Mouse (Mus musculus) thymus, adult 2 months (tissue): ENCODE measurements at regions not wholly inside any gene's neighbourhood (a gene's known extent, or its start where the extent isn't known, plus 50 kb on each side); places are given as distances from the start of the nearest gene placed in this dataset.

Source experiments
- CTCF ChIP-seq: fragments of 200-500 bp; IDR thresholded peaks from 2 replicates; pipeline ENCODE4 v1.5.1; 2012; ENCODE audit warnings: mild to moderate bottlenecking, control low read depth, low read length, moderate library complexity, borderline replicate concordance; ENCODE audit not compliant: control insufficient read depth, poor library complexity, insufficient read depth; ENCODE audit errors: extremely low read depth
- POLR2A ChIP-seq: fragments of 200-500 bp; IDR thresholded peaks from 2 replicates; pipeline ENCODE4 v1.6.1; 2012; ENCODE audit warnings: mild to moderate bottlenecking, low read length, control low read depth, moderate library complexity; ENCODE audit not compliant: control insufficient read depth, poor library complexity, insufficient read depth; ENCODE audit errors: extremely low read depth

DNA sequence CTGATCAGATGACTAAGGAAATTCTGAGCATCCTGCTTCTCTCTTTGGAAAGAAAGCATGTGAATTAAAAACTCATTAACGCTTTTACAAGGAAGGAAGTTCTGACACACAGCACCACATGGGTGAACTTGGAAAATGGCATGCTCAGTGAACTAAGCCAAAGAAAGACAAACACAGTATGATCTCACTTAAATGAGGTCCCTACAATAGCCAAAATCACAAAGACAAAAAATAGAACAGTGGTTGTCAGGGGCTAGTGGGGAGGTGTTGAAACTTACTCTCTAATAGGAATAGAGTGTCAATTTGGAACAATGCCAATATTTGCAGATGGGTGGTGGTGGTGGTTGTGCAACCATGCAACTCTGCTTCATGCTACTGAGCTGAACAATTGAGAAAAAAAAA lies 172.7 kb upstream of the Prkcq start:
- TF ChIP-seq CTCF (no peak), POLR2A (no peak)
